Mouse (Mus musculus) ZHBTc4 (cell line): ENCODE results near the gene Col7a1.

Experiments
- DNase-seq: peaks from one replicate; pipeline ENCODE4 v3.0.0-alpha.2; 2011; ENCODE audit warnings: low read depth, low spot score

Gene Col7a1

GRCm38 (mm10) chr9:109016973-109017604, 63.7 kb downstream of the Col7a1 start:
- DNase-seq = no peak

- DNase-seq = no peak
Measured at GRCm38 (mm10) chr9:109021428-109021827, 68.0 kb downstream of the Col7a1 start.

- DNase-seq = no peak
Measured at GRCm38 (mm10) chr9:109022866-109023685, 69.7 kb downstream of the Col7a1 start.

GRCm38 (mm10) chr9:109027521-109027920, 74.1 kb downstream of the Col7a1 start:
- no peak for DNase-seq

- no peak for DNase-seq
Measured at GRCm38 (mm10) chr9:109028421-109028820, 75.0 kb downstream of the Col7a1 start.

DNA sequence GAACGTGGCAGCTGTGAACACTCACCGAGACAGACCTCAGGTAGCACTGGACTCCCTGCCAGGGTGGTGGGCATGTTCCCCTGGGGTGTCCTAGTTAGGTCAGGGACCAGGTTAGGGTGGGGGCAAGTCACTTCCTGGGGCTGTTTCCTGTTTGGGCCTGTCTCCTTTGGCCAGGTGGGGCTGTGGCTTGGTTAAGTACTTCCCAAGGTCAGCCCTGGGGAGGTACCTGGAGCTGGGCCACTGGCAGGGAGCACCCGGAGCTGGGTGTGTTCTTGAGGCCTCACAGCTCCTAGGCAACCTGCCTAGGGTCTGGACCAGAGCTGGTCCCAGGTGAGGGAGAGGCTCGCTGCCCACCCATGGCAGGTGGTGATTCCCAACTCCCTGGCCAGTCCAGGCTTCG, 75.5 kb downstream of the Col7a1 start:
- DNase-seq = no peak

DNA sequence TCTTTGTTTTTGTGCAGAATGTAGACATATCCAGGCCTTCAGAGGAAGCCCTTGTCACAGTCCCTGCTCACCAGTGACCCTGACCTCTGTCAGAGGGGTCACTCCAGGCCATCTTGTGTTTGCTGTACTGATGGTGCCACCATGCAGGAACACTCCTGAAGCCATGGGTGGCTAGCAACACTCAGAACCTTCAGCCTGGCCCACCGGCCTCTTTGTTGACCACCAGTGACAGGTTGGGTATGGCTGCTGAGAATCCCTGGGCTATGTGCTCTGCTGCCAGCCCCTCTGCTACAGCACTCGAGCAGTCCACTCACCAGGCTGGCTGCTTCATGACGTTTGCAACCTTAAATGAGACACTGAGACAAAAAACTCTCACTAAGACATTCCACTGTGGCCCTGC, 76.9 kb downstream of the Col7a1 start:
- no peak for DNase-seq

DNA sequence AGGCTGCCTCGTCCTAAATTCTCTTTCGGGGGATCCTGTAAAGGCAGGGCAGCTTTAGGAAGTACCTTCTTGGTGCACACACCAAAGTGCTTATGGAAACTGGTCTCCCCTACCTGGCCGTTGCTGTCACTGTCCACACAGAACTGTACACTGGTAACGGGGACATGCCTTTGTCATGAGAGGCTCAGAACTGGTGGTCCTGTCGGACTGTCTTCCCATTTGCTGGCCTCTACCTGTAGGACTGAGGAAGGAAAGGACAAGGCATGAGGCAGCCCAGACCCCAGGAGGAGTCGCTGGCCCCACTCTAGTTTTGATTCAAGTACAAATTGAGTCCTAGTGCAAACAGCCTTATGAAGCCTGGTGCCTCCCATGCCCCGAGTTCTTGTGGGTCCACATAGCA, 77.6 kb downstream of the Col7a1 start:
- DNase-seq = no peak

GRCm38 (mm10) chr9:109031686-109032085, 78.3 kb downstream of the Col7a1 start:
- no peak for DNase-seq

DNA sequence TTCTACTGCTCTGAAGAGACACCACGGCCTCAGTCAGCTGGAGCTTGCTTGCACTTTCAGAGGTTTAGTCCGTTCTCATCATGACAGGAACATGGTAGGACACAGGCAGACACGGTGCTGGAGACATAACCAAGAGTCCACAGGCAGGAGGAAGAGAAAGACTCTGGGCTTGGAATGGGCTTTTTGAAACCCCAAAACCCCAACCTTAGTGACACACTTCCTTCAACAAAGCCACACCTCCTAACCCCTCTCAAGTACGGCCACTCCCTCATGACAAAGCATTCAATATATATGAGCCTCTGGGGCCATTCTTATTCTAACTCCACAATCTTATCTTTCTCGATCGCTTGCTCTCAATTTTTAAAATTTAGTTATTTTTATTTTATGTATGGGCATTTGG, 79.0 kb downstream of the Col7a1 start:
- no peak for DNase-seq
